Mouse (Mus musculus) liver, embryonic 14.5 days (tissue): ENCODE measurements at regions not wholly inside any gene's neighbourhood (a gene's known extent, or its start where the extent isn't known, plus 50 kb on each side); places are given as distances from the start of the nearest gene placed in this dataset.

ENCODE experiments used
- CTCF ChIP-seq: IDR thresholded peaks from 2 replicates; pipeline ENCODE4 v1.5.1; 2016; ENCODE audit warnings: antibody characterized with exemption, low read depth, control low read depth
- EP300 ChIP-seq: IDR thresholded peaks from 2 replicates; pipeline ENCODE4 v1.6.1; 2016; ENCODE audit warnings: antibody characterized with exemption, low read depth

- TF ChIP-seq CTCF (no peak), EP300 (no peak)
Observed at GRCm38 (mm10) chr6:24238541-24238940, 70.6 kb upstream of the Slc13a1 start.
